Mouse (Mus musculus) cerebellum, adult 9-11 months (tissue): ENCODE data around the gene Olfr835.

Source experiments
- DNase-seq: peaks from one replicate; pipeline ENCODE4 v3.0.0; 2022

The Olfr835 gene

DNA sequence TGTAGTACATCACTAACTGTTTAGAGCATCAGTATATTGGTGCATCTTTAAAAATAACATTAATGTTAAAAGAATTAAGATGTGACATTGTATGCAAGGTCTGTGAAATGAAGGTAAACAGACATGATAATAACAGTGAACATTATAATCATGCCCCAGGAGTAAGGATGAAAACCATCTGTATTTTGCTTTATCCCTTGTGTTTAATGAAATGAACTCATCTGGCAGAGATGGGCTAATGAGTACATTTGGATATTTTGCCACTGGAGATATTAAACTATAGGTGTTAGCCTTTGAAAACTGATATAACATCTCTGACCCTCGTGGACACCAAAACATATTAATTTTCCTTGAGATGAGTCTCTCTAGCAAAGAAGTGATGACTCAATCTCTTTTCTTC is at the start of gene Olfr835:
Olfr835 (plus strand) TSS at position 301 of the 400 bp plus-strand sequence.
- no peak for DNase-seq

DNA sequence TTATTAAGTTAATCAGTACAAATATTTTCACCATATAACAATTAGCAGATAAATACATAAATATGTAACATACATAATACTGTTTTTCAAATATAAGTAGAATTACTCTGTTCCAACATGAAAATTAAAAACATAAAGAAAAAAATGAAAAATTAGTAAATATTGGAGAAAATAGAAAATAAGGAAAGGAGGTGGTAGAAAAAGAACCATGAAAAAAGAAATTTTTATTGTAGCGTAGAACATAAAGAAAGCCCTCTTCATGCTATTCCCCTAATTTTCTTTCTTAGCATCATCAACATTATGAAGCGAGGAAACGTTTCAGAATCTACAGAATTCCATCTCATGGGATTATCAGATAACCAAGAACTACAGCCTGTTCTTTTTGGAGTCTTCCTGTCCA is 44.8 kb upstream of the Olfr835 start, which contains the start of gene Olfr834:
Olfr834 (plus strand) TSS at position 301 of the 400 bp plus-strand sequence.
- no peak for DNase-seq

DNA sequence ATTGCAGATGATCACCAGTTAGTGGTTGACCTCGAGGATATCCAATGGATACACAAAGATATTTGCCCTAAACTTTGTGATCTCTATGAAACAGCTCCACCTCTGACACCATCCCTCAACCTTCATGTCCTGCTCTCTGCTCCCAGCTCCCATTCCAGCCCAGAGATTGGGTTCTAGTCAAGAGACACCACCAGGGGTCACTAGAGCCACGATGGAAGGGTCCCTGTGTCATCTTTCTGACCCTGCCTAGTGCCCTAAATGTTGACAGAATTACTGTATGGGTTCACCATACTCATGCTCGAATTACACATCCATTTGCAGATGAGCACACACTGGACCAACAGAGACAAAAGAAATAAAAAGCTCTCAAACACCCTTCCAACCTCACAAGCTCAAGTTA is 52.5 kb downstream of the Olfr835 start:
- DNase-seq, result no peak
